Mouse (Mus musculus) kidney, postnatal 14 days (tissue): Measurements from ENCODE around the gene Eci1.
"Not testable (repeated sequence)": the region's sequence is repeated elsewhere in the genome, so short reads cannot be mapped to it uniquely, and the experiment has no call there.

ENCODE experiments used
- DNase-seq: peaks from one replicate; pipeline ENCODE4 v3.0.0; 2022; ENCODE audit warnings: mixed read lengths

The Eci1 gene

GRCm38 (mm10) chr17:24426471-24427169 is at the start of gene Eci1:
TSS of gene Eci1 (plus strand) at chr17:24426641.
- peak; percentile 97 for DNase-seq

- no peak for DNase-seq
Observed at GRCm38 (mm10) chr17:24378496-24378895, 47.9 kb upstream of the Eci1 start.

- no peak for DNase-seq
Observed at GRCm38 (mm10) chr17:24383789-24384188, 42.7 kb upstream of the Eci1 start.

GRCm38 (mm10) chr17:24388711-24389110 is 37.7 kb upstream of the Eci1 start:
- no peak for DNase-seq

GRCm38 (mm10) chr17:24389865-24390264 is 36.6 kb upstream of the Eci1 start:
- DNase-seq: peak; percentile 77

GRCm38 (mm10) chr17:24391149-24391548 is 35.3 kb upstream of the Eci1 start:
- DNase-seq: no peak

- DNase-seq: no peak
Observed at GRCm38 (mm10) chr17:24393527-24393926, 32.9 kb upstream of the Eci1 start.

- DNase-seq: no peak
Observed at GRCm38 (mm10) chr17:24394456-24394855, 32.0 kb upstream of the Eci1 start.

GRCm38 (mm10) chr17:24402371-24402770 is 24.1 kb upstream of the Eci1 start:
- DNase-seq: no peak

GRCm38 (mm10) chr17:24407116-24407803 is 19.2 kb upstream of the Eci1 start:
- no peak for DNase-seq

- peak; percentile 24 for DNase-seq
Observed at GRCm38 (mm10) chr17:24413557-24414211, 12.8 kb upstream of the Eci1 start.

GRCm38 (mm10) chr17:24414230-24414976 is 12.0 kb upstream of the Eci1 start, which contains the start of gene Rnps1:
TSS of gene Rnps1 (plus strand) at chr17:24414565.
- peak; percentile 97 for DNase-seq

- no peak for DNase-seq
Observed at GRCm38 (mm10) chr17:24415011-24415410, 11.4 kb upstream of the Eci1 start.

GRCm38 (mm10) chr17:24416051-24416652 is 10.3 kb upstream of the Eci1 start:
- DNase-seq: no peak

- no peak for DNase-seq
Observed at GRCm38 (mm10) chr17:24423114-24423513, 3.3 kb upstream of the Eci1 start.

GRCm38 (mm10) chr17:24424489-24424888 is 2.0 kb upstream of the Eci1 start:
- no peak for DNase-seq

- not testable (repeated sequence) for DNase-seq
Observed at GRCm38 (mm10) chr17:24425326-24425725, 1.1 kb upstream of the Eci1 start.

- DNase-seq: no peak
Observed at GRCm38 (mm10) chr17:24425905-24426304, 536 bp upstream of the Eci1 start.

- DNase-seq: peak; percentile 45
Observed at GRCm38 (mm10) chr17:24427170-24427557, 723 bp downstream of the Eci1 start.

GRCm38 (mm10) chr17:24429201-24429983 is 3.0 kb downstream of the Eci1 start:
- peak; percentile 58 for DNase-seq

- DNase-seq: peak; percentile 52
Observed at GRCm38 (mm10) chr17:24437016-24437415, 10.6 kb downstream of the Eci1 start.

- no peak for DNase-seq
Observed at GRCm38 (mm10) chr17:24440377-24440776, 13.9 kb downstream of the Eci1 start.
